Mouse (Mus musculus) right cerebral cortex, postnatal 10 days (tissue): ENCODE measurements at regions not wholly inside any gene's neighbourhood (a gene's known extent, or its start where the extent isn't known, plus 50 kb on each side); places are given as distances from the start of the nearest gene placed in this dataset.

Experiments used
- DNase-seq, 2 experiments: peaks; one replicate each; pipeline ENCODE4 v3.0.0; 2021; ENCODE audit warnings: low spot score in 2 of 2

- no peak for DNase-seq
Measured at GRCm38 (mm10) chr9:122064937-122065673, 52.0 kb upstream of the Snrk start.

DNA sequence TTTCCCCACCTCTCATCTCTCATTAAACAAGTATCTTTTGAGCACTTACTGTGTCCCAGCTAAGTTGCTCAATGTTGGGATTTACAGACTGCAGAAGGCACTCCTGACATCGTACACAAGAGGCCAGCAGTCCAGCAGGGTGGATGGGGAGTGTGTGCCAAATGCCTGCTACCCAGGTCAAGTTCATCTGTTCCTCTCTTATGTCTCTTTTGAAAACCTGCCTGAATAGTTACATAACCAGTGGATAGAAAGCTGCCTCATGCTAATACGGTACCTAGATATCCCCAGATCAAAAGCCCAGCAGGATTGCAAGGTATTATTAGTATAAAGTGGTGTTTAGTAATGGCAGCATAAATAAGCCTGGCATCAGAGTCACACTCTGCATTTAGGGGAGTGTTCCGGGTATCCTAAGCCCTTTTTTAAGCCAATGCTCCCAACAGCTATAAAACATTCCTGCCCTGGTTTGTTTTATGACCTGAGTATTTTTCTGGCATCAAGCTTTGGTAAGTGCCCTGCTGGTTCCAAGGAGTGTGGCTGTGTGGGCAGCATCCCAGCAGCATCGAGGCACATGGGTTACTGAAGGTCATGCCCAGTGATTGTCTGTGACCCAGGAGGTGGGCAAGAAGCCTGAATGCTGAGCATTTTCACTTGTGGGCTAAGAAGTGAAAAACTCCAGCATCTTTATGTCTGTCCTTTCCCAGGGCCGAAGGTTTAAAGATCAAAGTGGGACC lies 59.1 kb upstream of the Pomgnt2 start:
- no peak for DNase-seq

- DNase-seq = no peak
Measured at GRCm38 (mm10) chr9:122051716-122052115, 54.8 kb upstream of the Pomgnt2 start.

DNA sequence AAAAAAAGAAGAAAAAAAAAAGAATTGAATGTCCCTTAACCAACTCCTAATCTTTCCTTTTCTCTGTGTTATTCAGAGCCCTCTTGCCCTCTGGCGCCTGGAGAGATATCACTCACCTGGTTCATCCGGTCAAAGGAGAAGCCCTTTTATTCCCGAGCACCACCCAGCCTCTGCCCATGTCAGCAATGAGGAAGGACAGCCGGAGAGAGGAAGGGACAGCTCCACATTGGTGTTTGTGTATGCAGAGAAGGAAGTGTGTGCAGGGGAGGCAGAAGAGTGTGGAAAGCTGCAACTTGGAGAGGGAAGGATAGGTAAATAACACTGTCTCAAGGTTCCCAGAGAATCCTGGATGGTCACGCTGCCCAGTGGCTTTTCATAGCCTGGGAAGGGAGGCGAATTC lies 54.2 kb upstream of the Pomgnt2 start:
- DNase-seq = no peak

DNA sequence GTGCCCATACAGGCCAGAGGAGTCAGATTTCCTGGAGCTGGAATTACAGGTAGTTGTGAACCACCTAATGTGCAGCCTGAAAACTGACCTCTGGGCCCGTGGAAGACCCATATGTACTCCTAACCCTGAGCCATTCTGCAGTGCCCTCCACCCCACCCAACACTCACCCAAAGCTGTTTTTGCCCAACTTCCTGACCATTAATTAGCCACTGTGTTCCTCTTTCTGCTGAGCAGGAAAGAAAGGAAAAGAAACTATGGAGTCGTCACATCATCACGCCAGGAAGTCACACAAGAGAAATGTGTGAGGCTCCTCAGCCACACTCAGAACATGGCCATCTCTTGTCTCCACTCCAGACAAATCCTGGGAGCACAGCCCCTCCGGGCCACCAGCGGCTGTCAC lies 52.1 kb upstream of the Pomgnt2 start:
- no peak for DNase-seq

DNA sequence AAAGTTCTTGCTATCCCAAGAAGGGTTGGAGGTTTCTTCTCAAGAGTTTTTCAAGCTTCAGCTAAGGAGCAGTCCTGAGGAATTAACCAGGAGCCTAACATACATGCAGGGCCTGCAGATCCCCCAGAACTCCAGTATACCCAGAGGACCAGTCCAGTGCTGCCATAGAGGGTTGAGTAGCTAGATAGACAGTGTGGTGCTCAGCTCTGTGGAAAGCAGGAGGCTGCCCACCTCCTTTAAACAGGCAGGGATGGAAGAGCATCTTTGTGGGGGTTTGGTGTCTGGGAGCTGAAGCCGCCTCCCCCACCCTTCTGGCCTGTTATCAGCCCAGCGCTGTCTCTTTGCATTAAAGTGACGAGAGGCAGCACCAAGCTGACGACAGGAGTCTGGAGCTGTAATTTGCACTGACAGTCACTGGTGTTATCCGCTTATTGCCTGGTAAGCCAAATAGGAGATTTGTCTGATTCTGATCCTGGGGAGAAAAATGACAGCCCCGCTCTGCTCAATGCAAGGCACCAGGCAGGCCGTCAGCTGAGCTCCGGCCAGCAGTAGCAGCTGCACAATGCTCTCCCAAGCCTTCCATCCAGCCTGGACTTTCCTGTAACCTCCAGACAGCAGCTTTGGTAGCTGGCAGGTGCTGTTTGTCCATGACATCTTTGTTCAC lies 51.2 kb upstream of the Pomgnt2 start:
- DNase-seq = peak; percentile 53 to 58
